Mouse (Mus musculus) lung, embryonic 14.5 days (tissue): ENCODE measurements around the gene Zkscan1. TPM values are rescaled to one million over a fixed set of nuclear protein-coding genes. Genes with fewer than 3 reads are reported as not detected.
"Not testable (repeated sequence)": the region's sequence is repeated elsewhere in the genome, so short reads cannot be mapped to it uniquely, and the experiment has no call there.

Source experiments
- ATAC-seq: fragments of 200-750 bp; cut with Nextera tagmentation; 2 replicates; pipeline ENCODE4 v1.8.0; 2017; ENCODE audit warnings: mild to moderate bottlenecking, moderate TSS enrichment, moderate library complexity; ENCODE audit not compliant: insufficient read depth
- DNase-seq: peaks from one replicate; pipeline ENCODE4 v3.0.0-alpha.2; 2015
- H3K27ac ChIP-seq: fragments of 300-500 bp; sonication (generic); 2 replicates; pipeline ENCODE4 v1.5.1; 2014; ENCODE audit warnings: low read depth, mild to moderate bottlenecking, moderate library complexity
- H3K27me3 ChIP-seq: fragments of 300-500 bp; sonication (generic); 2 replicates; pipeline ENCODE4 v1.6.1; 2014; ENCODE audit warnings: low read length, control low read depth; ENCODE audit not compliant: insufficient read depth
- H3K36me3 ChIP-seq: fragments of 300-500 bp; sonication (generic); 2 replicates; pipeline ENCODE4 v1.6.1; 2014; ENCODE audit warnings: control low read depth; ENCODE audit not compliant: insufficient read depth
- H3K4me1 ChIP-seq: fragments of 300-500 bp; sonication (generic); 2 replicates; pipeline ENCODE4 v1.6.1; 2014; ENCODE audit warnings: antibody characterized with exemption, control low read depth; ENCODE audit not compliant: insufficient read depth
- H3K4me2 ChIP-seq: fragments of 300-500 bp; sonication (generic); 2 replicates; pipeline ENCODE4 v1.6.1; 2014; ENCODE audit warnings: mild to moderate bottlenecking
- H3K4me3 ChIP-seq: fragments of 300-500 bp; sonication (generic); 2 replicates; pipeline ENCODE4 v1.5.1; 2014; ENCODE audit warnings: low read depth, low read length
- H3K9ac ChIP-seq: fragments of 300-500 bp; sonication (generic); 2 replicates; pipeline ENCODE4 v1.6.1; 2014
- H3K9me3 ChIP-seq: fragments of 300-500 bp; sonication (generic); 2 replicates; pipeline ENCODE4 v1.6.1; 2016; ENCODE audit warnings: low read depth, low read length, control low read depth
- CTCF ChIP-seq: IDR thresholded peaks from 2 replicates; pipeline ENCODE4 v1.5.1; 2016; ENCODE audit warnings: antibody characterized with exemption, low read depth
- WGBS: fragments of 180-500 bp; shearing (Covaris S2); extraction: QIAGEN DNeasy Blood & Tissue Kit; methylation state at CpG from one replicate; pipeline ENCODE4 v1.1.7; 2014; 5-methylcytosine and 5-hydroxymethylcytosine counted together
- polyA plus RNA-seq: library from polyadenylated mRNA; unstranded; fragments of >200 nt; fragmentation: Nextera tagmentation; extraction: Ambion mirVana; gene quantifications from 2 replicates; pipeline ENCODE4 v1.2.1, GENCODE M21; 2014

Gene Zkscan1
- polyA plus RNA-seq: 24.5 and 27.2 TPM in 2 replicates

DNA sequence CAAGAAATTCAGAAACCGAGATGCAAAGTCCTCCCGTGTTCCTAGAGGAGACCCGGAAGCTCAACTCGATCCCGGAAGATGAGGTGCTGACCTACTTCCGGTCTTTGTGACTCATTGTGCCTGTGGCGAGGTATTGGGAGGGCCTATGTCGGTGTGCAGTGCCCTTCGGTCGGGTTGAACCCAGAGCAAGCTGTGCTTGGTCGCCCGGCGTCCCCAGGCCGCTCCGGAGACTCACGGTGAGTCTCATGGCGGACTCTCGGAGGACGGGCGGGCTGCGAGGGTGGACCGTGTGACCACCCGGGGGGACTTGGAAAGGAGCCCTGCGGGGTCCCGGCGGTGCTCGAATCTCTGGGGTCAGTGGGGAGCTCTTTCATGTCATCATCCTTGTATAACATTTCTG is at the start of gene Zkscan1:
Zkscan1 (plus strand) TSS at position 89 of the 400 bp plus-strand sequence.
- ATAC-seq: peak; percentile 97

GRCm38 (mm10) chr5:138052894-138053293 is 32.0 kb upstream of the Zkscan1 start, which contains the start of gene Smok3c:
Gene Smok3c, plus strand, starts transcription at chr5:138053194.
- not testable (repeated sequence) for ATAC-seq, H3K4me3 ChIP-seq, DNase-seq, H3K9ac ChIP-seq, H3K27me3 ChIP-seq, H3K27ac ChIP-seq, H3K9me3 ChIP-seq, H3K4me2 ChIP-seq, H3K36me3 ChIP-seq, H3K4me1 ChIP-seq
- no CpG with 5 or more reads among the region's 5 CpGs for WGBS

More for the DNA sequence above, at the start of gene Zkscan1:
- TF ChIP-seq CTCF: no peak
- under 1% methylated on average over 27 of the region's 27 CpGs for WGBS
- peak within 1 kb of the TSS; percentile 95 for H3K4me3 ChIP-seq
- peaks cover 17% of the 10 kb centered on the region for H3K36me3 ChIP-seq
- no peaks in the 10 kb centered on the region for H3K9me3 ChIP-seq
- H3K27me3 ChIP-seq: no peaks in the 10 kb centered on the region
- H3K4me1 ChIP-seq: 0 out of 2 replicates have a peak, but pooled peaks cover 3% of the 10 kb centered on the region
- DNase-seq: peak; percentile 94
- peak within 1 kb of the TSS; percentile 77 for H3K4me2 ChIP-seq
- H3K9ac ChIP-seq: peak within 1 kb of the TSS; percentile 98
- peak within 1 kb of the TSS; percentile 88 for H3K27ac ChIP-seq

DNA sequence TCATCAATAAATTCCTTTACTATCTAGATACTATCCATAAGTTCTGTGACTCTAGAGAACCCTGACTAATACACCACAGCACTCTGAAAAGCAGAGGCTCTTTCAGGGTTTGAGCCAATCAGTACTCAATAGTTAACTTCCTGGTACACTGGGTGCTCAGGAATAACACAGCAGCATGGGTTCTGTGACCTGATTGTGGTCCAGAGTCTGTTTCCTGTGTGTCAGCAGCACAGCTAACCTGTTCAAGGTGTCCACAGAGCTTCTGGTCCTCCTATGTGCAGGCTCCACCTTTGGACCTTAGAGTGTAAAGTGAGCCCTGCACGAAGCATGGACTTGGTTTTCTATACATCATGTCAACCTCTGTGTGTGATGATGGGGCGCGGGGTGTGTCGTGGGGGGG is 11.1 kb upstream of the Zkscan1 start:
- DNase-seq (no peak), ATAC-seq (no peak)
- no peak overlapping the region for H3K4me2 ChIP-seq
- H3K36me3 ChIP-seq: no peaks in the 10 kb centered on the region
- no peak overlapping the region for H3K4me3 ChIP-seq
- no peak for TF ChIP-seq CTCF
- H3K9me3 ChIP-seq: no peaks in the 10 kb centered on the region
- no peak overlapping the region for H3K9ac ChIP-seq
- H3K27ac ChIP-seq: no peak overlapping the region
- H3K4me1 ChIP-seq: no peaks in the 10 kb centered on the region
- H3K27me3 ChIP-seq: no peaks in the 10 kb centered on the region
- WGBS: 78% methylated on average over 4 of the region's 4 CpGs

DNA sequence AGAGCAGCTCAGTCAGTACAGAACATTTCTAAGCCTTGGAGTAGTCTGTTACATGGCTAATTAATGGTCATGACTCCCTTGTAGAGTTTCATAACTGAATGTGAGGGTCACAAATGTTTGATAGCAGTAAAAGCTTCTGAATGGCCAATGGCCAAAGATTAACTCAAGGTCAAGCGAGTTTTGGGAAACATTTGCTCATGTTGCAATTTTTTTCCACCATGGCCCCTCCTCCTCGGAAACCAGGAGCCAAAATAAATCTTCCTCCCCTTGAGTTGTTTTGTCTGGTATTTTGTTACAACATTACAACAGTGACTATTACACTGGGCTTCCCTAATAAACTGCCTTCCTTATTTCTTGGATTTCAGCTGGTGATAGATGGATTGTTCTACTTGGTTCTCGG is 9.2 kb upstream of the Zkscan1 start:
- Histone ChIP-seq H3K36me3 (no peaks in the 10 kb centered on the region), H3K9me3 (no peaks in the 10 kb centered on the region), H3K9ac (no peak overlapping the region), H3K4me2 (no peak overlapping the region), H3K27me3 (no peaks in the 10 kb centered on the region), H3K4me3 (no peak overlapping the region), H3K27ac (no peak overlapping the region), H3K4me1 (no peaks in the 10 kb centered on the region)
- ATAC-seq: no peak
- no peak for TF ChIP-seq CTCF
- WGBS: 70% methylated on average over 3 of the region's 3 CpGs
- DNase-seq: no peak

GRCm38 (mm10) chr5:138076148-138076547 is 8.7 kb upstream of the Zkscan1 start:
- no peak for DNase-seq
- no peak overlapping the region for H3K4me2 ChIP-seq
- WGBS: 60% methylated on average over 2 of the region's 2 CpGs
- no peaks in the 10 kb centered on the region for H3K4me1 ChIP-seq
- H3K4me3 ChIP-seq: no peak overlapping the region
- no peaks in the 10 kb centered on the region for H3K9me3 ChIP-seq
- H3K27ac ChIP-seq: no peak overlapping the region
- H3K9ac ChIP-seq: no peak overlapping the region
- H3K27me3 ChIP-seq: no peaks in the 10 kb centered on the region
- no peak for ATAC-seq
- no peak for TF ChIP-seq CTCF
- H3K36me3 ChIP-seq: no peaks in the 10 kb centered on the region

- WGBS: 85% methylated on average over 5 of the region's 5 CpGs
- H3K4me2 ChIP-seq: no peak overlapping the region
- H3K4me3 ChIP-seq: no peak overlapping the region
- no peaks in the 10 kb centered on the region for H3K27me3 ChIP-seq
- no peaks in the 10 kb centered on the region for H3K9me3 ChIP-seq
- TF ChIP-seq CTCF: no peak
- no peak overlapping the region for H3K27ac ChIP-seq
- no peaks in the 10 kb centered on the region for H3K36me3 ChIP-seq
- ATAC-seq: no peak
- H3K4me1 ChIP-seq: no peaks in the 10 kb centered on the region
- H3K9ac ChIP-seq: no peak overlapping the region
- no peak for DNase-seq
These were observed 4.4 kb upstream of the Zkscan1 start for GRCm38 (mm10) chr5:138080456-138080855.

GRCm38 (mm10) chr5:138081446-138081845 is 3.4 kb upstream of the Zkscan1 start:
- Histone ChIP-seq H3K9ac (no peak overlapping the region), H3K4me3 (no peak overlapping the region), H3K27me3 (no peaks in the 10 kb centered on the region), H3K4me2 (no peak overlapping the region), H3K27ac (no peak overlapping the region), H3K36me3 (no peaks in the 10 kb centered on the region), H3K9me3 (no peaks in the 10 kb centered on the region), H3K4me1 (0 out of 2 replicates have a peak, but pooled peaks cover 3% of the 10 kb centered on the region)
- TF ChIP-seq CTCF: no peak
- DNase-seq (no peak), ATAC-seq (no peak)
- 83% methylated on average over 9 of the region's 9 CpGs for WGBS
